Mouse (Mus musculus) lung, adult 18-20 months (tissue): ENCODE data around the gene Plekhm2.

Experiments
- DNase-seq, 2 experiments: peaks; one replicate each; pipeline ENCODE4 v3.0.0; 2022; ENCODE audit warnings: mixed read lengths in 2 of 2

Plekhm2 gene

DNA sequence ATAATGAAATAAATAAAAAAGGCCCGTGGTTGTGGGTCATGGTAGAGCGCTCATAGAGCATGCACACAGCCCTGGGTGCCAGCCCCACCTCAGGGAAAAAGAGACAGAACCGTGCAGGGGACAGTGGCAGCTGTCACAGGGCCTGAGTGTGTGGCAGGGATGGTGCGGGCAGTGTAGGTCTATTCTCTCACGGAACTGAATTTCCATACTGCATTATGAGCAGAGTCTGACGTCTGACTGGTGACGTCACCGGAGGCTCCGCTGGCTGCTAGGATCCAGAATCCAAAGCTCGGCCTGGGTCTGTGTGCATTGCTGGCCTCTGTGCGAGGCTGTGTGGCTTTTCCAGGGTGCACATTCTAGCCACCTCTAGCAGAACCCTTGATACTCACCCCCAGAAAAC, 3.8 kb downstream of the Plekhm2 start:
- DNase-seq, result no peak

DNA sequence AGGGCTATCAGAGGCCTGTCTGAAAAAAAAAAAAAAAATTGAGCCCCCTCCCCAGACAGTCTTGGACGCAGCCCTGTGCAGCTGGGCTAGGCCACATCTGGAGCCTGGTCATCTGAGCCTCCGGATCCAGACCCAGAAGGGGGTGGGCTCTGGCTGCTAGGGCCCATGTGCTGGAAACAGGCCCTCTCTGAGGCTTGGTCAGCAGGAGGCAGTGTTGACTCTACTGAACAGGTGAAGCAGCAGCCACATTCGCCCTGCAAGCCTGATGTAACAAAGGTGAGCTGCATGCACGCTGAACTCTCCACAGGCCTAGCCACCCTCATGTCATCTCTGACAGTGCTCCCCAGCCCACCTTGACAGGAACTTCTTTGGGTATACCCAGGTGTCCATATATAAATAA, 5.0 kb downstream of the Plekhm2 start:
- no peak for DNase-seq

DNA sequence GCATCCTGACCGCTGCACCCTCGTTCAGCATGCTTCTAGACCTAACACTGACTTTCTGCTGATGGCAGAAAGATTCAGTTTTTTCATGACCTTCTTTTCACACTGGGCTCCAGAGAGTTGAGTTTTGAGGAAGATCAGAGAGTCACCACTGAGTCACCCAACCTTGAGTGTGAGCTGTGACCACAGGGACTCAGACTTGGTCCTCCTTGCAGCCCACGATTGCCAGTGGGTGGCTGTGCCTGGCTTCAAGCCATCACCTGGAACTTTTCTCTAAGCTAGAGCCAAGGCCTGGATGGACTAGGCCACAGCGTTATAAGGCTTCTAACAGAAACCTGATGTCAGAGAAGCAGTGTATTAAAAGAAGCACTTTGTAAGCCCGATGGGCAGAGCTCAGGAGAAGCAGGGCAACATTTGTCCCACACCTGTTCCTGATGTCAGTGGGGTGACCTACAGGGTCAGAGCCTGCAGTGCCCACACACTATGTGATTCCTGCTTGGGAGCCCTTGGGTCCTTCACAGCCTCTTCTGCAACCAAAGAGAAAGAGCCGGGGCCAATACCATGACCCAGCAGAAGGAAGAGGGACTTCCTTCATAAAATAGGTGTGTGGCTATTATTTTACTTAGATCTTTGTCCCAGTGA, 5.7 kb downstream of the Plekhm2 start:
- DNase-seq, result no peak

DNA sequence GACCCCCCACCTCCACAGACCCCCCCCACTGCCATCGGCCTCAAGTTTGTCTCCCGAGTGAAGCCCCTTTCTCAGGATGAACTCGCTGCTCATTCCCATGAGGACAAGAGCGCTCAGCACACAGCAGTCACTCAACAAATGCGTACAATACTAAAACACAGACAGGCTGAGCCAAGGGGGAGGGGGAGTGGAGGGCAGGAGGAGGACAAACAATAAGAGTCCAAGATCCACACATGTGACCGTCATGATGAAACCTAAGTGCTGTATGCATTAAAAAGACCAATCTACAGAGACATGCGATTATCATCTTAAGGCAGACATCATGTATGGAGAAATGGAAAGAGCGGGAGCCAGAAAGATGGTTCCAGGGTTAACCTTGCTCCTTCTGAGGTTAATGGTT, 7.8 kb downstream of the Plekhm2 start:
- DNase-seq, result no peak

DNA sequence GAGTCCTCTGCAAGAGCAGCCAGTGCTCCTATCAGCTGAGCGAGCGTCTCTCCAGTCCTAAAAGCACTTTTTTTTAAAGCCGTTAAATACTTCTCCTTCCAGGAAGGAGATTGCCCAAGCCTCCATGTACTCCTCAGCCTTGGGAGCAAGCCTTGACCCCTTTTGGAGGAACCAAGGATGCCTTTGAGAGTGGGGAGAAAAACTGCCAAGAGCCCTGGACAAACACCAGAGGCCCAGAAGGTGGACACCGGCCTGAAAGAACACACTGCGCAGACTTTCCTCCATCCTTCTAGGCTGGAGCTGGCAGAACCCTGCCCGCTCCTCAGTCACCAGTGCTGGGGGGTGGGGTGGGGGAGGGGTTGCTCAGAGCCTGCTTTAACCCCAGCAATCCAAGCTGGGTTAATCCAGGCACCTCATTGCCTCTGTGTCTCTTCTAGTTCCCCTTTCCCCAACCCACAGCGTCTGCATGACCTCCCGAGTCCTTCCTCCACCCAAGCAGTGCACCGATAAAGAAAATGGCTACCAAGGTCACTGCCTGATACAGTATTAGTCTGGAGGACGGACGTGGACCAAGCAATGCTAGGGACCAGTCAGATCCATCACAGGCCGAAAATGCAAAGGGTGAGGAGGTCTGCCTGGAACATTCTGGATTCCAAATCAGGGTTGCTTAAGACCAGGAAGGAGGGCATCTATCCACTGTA, 8.6 kb downstream of the Plekhm2 start:
- DNase-seq, result peak; percentile 66 to 77

DNA sequence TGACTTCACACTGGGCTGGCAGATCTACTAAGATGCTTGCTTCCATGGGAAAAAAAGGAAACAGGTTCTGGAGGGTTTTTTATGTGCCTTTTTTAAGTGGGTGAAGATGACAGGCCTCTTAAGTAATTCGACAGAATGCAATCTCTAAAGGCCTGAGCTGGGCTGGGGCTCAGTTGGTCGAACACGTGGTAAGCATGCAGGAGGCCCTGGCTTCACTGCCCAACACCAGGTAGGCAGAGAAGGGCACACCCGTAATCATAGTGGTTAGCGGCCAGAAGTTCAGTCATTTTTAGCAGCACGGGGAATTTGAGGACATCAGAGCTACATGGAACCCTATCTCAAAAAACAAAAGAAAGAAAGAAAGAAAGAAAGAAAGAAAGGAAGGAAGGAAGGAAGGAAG, 10.2 kb downstream of the Plekhm2 start:
- no peak for DNase-seq

DNA sequence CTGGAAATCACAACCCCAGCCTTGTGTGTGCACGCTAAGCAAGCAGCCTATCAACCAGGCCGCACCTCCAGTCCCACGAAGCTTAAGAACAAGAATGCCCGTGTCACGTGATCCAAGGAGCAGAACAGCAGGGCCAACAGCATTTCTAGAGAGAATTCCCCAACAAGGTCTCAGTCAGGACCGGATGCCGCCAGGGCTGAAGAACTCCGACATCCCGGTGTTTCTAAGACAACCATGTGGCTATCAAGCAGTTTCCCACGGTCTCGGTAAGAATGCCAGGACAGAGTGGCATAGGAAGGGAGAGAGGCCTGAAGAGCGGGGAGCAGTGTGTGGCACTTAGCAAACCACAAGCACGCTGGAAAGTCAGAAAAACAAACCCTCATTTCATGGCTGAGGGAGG, 10.9 kb downstream of the Plekhm2 start:
- DNase-seq, result peak; percentile 58 to 68

DNA sequence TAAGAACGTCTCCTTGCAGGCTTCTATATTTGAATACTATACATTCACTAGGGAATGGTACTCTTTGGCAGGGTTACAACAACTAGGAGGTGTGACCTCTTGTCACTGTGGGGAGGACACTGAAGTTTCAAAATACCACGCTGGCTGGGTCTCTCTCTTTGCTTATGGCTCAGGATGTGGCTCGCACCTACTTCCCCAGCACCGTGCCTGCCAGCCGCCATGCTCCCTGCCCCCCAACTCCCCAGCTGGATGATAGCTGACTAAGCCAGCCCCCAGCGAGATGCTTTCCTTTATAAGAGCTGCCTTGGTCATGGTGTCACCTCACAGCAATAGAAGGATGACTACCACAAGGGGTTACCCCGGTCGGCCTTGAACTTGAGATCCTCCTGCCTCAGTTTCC, 11.7 kb downstream of the Plekhm2 start:
- no peak for DNase-seq

DNA sequence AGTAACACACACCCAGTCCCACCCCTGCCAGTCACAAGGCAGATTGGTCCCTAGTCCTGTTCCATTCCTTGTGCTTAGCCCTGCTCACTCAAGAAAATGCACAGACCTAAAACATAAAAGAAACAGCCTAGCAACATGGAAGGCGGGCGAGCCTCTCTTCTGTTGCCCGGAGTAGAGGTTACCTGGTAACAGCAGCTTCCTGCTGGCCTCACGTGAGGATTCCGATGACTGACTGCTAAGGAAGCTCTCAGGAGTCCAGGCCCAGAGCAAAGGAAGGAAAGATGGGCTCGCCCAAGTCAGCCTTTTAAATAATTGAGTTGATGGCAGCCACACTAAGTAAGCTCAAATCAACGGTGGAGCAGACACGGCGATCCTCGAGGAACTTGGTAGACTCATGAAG, 12.8 kb downstream of the Plekhm2 start:
- DNase-seq, result no peak

DNA sequence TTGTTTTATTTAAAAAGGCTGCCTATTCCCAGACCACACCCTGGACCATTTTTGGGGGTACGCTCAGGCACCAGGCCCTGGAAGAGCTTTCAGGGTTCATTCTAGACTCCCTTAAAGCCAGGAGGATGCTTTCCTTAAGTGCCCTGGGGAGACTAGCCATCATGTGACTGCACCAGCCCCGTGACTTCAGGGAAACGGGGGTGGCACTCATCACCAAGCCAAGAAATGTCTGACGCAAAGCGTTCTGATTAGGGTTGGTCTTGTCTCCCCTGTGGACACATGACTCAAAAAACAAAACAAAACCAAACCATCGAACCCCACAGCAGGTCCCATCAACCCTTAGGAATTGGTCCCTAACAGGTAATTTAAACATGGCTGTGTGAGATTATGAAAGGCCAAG, 13.4 kb downstream of the Plekhm2 start:
- DNase-seq, result no peak

DNA sequence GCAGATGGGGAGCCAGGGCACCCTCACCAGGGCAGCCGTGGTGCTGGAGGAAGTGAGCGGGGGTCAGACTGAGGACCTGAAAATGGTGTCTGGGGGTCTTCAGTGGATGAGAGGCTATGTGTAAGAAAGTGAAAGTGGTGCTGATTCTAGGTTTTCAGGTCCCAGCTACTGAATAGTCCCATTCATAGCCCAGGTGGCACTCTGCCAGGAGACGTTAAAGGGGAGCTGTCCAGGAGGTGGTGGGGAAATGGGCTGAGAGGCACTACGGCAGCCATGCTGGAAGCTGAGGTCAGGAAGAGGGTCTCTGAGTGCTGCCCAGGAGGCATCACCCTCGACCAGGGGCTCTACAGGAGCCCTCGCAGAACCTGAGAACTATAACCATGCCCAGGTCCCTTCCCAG, 15.5 kb downstream of the Plekhm2 start:
- no peak for DNase-seq

DNA sequence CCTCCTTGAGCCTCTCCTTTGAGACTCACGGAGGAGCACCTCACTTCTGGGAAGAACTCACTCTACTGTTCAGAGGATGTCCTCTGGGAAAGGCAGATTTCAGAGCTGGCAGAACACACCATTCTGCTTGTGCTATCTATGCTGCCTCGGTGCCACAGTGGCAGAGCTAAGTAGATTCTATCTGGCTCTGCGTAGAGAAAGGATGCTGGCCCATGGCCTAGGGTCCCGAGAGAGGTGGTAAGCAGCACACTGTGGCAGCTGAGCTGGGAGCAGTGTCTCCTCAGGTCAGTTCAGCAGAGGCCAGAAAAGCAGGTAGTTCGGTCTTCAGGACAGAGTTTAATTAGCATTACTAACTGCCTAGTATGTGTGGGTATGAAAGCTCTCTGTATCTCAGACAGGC, 16.4 kb downstream of the Plekhm2 start:
- no peak for DNase-seq

DNA sequence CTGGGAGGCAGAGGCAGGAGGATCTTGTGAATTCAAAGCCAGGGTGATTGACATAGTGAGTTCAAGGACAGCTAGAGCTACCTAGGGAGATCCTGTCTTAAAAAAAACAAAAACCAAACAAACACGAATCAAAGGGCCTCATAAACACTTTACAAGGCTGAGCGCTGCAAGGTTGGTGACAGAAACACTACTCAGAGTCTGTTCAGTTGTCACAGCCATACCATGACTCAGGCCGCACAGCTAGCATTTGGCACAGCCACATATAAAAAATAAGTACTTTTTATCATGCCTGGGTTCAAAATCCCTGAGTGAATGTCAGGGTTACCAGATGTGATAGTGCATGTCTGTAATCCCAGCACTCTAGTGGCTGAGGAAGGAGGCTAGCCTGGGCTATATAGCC, 17.5 kb downstream of the Plekhm2 start:
- DNase-seq, result no peak

DNA sequence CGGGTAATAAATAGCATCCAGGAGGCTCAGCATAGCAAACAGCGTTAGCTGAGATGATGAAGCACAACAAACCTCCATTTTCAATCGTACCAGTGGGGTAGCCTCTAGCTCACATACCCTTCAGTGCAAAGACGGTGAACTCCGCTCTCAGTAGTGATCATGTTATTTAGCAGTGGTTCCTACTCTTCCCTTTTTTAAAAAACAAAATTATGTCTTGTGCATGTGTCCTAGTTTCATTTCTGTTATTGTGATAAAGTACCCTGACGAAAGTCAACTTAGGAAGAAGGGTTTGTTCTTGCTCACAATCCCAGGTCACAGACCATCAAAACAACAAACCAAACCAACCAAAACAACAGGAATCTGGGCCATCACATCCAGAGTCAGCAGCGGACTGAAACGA, 18.7 kb downstream of the Plekhm2 start:
- no peak for DNase-seq

DNA sequence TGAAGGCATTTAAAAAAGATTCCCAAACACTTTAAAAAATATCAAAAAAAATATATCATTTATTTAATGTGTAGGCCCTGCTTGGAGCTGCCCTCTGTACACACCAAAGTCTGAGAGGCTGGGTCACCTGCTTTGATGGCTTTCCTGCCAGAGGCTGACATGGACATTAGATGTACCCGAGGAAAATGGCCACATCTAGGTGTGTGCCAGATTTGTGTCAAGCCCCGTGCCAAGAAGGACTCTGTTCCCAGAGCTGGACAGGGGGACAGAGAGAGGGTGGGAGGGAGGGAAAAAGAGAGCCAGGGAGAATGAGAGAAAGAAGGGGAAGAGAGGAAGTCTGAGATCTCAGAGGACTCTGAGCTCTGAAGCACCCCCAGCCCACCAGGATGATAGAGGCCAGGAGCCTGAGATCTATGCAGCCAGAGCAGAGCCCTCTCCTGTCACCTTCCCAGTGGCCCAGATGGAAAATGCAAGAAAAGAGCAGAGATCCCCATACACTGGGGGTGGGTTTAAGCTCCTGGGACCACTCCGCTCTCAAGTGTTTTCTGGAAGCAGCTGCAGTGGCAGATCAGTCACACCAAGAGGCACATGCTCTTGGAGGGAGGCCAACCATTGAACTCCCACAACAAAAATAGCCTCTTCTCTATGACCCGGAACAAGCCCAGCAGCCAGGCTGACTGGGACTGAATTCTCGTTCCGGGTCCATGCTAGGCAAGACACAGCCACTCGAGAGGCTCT, 21.4 kb downstream of the Plekhm2 start:
- DNase-seq, result peak; percentile 63 to 66

DNA sequence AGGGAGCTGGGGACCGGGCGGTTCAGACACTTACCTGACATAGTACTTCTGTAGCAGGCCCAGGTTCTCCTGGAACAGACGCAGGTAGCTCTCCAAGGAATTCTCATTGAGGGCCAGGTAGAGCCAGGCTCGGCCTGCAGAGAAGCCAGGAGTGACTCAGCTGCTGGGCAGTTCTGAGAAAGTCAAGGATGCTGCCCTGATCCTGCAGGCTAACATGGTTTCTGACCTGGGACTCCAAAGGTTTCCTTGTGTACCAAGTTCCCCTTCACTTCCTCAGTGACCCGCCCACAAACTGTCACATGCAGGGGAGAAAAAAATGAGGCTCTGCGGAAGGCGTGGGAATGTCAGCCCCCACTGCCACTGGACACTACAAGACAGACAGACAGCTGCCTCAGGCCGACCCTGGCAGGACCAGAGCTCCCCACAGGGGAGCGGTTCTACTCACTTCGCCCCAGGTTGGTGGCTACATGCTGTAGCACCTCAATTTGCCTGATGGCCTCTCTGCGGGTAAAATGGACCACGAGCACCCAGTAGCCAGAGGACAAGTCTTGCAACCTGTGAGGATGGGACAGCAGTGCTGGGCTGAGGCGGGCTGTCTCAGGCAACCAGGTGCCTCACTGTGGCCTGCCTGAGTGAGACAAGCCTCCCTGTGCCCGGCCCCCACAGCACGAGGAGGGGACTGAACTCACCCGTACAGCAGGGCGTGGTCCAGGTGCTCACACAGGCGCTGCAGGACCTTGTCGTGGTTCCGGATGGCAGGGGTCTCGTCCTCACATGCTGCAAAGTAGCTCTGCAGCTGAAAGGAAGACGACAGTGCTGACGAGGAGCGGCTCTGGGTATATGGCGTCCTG, 22.5 kb downstream of the Plekhm2 start:
- DNase-seq, result no peak

DNA sequence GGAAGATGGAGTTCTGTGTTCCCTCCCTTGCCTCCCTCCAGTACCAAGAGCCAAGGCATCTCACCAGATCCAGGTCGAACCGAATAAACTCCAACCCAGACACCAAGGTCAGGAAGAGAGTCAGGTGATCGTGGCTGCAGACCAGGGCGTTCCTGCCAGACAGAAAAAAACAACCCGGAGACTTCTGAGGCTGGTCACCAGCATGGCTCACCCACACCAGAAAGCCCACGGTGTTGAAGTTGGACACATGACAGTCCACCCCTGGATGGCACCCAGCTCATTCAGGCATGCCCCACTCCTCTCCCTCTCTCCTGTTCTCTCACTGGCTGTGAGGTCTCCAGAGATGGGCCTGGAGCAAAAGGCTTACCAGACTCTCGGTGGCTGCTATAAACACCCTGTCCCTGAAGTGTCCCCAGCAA, 23.3 kb downstream of the Plekhm2 start:
- DNase-seq, result no peak

DNA sequence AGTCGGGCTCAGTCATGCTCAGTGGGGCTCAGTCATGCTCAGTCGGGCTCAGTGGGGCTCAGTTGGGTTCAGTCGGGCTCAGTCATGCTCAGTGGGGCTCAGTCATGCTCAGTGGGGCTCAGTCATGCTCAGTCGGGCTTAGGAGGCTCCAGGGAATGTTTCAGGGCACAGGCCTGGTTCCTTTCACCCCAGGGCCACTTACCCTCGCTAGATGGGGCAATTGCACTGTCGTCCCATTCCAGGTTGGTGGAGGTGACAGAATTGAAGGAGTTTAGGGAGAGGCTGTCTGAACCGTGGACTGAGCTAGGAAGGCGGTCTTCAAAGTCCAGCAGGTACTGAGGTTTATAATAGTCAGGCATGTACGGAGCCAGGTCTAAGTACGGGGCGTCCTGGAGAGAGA, 25.2 kb downstream of the Plekhm2 start:
- DNase-seq, result no peak

DNA sequence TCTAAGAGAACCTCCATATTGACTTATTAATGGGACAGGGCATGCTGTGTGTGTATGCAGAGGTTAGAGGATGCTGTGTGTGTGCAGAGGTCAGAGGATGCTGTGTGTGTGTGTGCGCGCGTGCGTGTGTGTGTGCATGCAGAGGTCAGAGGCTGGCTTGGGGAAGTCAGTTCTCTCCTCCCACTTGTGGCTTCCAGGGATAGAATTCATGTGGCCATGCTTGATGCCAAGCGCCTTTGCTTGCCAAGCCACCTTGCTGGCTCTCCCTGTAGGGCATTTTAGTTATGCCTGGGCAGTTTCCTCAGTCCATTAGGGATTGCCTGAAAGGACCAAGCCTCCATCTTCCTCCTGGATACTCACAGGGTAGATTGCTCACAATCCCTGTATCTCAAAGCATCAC, 28.0 kb downstream of the Plekhm2 start:
- no peak for DNase-seq

DNA sequence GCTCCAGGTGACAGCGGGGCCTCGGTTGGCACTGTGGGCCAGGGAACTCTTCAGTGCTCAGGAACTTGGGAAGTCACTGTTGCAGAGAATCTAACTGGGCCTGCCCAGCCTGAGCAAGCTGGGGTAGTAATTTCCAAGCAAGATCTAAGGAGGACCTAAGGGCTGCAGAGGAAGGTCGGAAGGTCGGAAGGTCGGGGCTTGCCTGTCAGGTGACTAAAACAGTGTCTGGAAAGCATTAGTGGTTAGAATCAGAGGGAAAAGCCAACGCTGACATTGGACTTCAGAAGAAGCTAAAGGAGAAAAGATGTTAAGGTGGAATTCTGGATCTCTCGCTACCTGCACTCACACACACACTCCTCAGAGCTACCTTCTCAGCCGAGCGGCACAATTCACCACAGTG, 28.7 kb downstream of the Plekhm2 start:
- DNase-seq, result no peak

DNA sequence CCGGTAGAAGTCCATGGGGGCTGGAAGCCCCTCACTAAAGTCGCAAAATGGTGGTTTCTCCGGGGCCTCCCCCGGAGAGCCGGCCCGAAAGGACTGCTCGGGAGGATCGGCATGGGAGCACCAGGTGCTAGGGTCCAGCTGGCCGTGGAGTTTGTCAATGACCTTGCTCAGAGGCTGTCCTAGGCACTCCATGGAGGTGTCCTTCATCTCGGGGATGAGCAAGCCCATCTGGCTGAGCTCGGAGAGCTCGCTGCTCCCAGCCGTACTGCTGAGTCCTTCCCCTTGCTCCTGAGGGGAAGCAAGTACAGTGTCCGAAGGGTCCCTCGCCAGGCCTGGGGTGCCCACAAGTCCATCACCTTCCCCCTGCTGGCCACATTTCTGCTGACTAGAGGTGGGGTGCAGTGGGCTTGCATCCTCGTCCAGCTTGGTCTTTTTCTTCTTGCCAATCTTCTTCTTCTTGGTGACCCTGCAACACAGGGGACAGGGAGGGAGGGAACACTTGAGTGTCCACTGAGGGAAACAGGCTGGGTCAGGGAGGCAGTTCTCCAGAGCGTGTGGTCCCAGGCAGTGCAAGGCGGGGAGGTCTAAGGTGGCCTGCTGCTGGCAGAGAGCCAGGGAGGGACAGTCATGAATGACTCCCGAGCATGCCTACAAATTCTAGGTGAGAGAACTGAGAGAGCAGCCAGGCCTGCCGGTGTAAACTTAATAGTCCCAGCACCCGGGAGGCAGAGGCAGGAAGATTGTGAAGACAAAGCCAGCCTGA, 32.4 kb downstream of the Plekhm2 start:
- peak; percentile 46 to 54 for DNase-seq

DNA sequence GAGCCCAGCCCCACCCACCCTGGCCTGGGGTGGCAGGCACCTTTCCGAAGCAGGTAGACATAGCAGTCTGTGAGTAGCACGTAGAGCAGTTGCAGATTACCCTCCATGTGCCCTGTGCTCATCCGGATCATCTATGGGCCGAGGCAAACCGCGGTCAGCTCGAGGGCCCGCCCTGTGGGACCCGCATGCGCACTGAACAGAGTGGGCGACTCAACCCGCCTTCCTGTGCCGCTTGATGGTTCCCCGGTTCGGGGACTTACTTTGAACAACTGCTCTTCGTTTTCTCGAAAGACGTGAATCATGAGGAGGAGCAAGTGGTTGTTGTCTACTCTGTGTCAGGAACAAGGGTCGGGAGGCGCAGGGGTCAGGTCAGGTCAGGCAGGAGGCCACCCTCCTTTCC, 33.4 kb downstream of the Plekhm2 start:
- DNase-seq, result no peak

DNA sequence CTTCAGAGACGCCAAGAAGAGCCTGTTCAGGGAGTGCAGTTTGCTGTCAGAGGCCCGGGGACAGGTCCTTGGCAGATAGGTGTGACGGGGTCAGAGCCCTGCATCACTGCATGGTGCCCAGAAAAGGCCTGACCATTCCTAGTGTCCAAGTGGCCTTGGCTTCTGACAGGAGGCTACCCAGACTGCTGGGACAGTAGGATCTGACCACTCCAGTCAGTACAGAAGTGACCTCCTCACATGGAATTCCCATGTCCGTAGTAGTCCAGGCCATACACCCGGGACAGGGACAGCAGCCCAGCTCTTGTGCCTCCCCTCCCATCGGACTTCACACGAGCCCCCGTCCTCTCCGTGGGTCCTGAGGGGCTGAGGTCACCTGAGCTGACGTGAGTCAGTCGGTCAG, 34.7 kb downstream of the Plekhm2 start:
- no peak for DNase-seq
